Mouse (Mus musculus) G1E (cell line): Measurements from ENCODE around the gene Capn11. TPM values are rescaled to one million over a fixed set of nuclear protein-coding genes. Genes with fewer than 3 reads are reported as not detected.

Experiments used
- ATAC-seq: 2 replicates; pipeline ENCODE4 v1.8.0; 2016; ENCODE audit warnings: mild to moderate bottlenecking; ENCODE audit not compliant: insufficient number of reproducible peaks, poor library complexity, low FRiP score, severe bottlenecking; ENCODE audit errors: extremely low read depth
- DNase-seq: peaks from one replicate; pipeline ENCODE4 v3.0.0; 2012; ENCODE audit warnings: low spot score
- H3K27me3 ChIP-seq: 2 replicates; pipeline ENCODE4 v1.6.1; 2012; ENCODE audit warnings: mild to moderate bottlenecking, low read length, inconsistent platforms; ENCODE audit not compliant: insufficient read depth
- H3K36me3 ChIP-seq: replicated peaks from 2 replicates; pipeline ENCODE3; 2012; ENCODE audit warnings: mild to moderate bottlenecking, inconsistent platforms
- H3K4me1 ChIP-seq: 2 replicates; pipeline ENCODE4 v1.6.1; 2012; ENCODE audit warnings: low read depth, low read length, inconsistent platforms, mixed read lengths; ENCODE audit not compliant: insufficient read depth
- H3K4me3 ChIP-seq: 2 replicates; pipeline ENCODE4 v1.5.1; 2012; ENCODE audit warnings: low read depth, mild to moderate bottlenecking, inconsistent platforms, low read length, moderate library complexity, mixed read lengths
- H3K9me3 ChIP-seq: replicated peaks from 2 replicates; pipeline ENCODE4 v1.6.1; 2012; ENCODE audit warnings: inconsistent platforms
- CTCF ChIP-seq: IDR thresholded peaks from 2 replicates; pipeline ENCODE4 v1.5.1; 2012; ENCODE audit warnings: low read depth, low read length, inconsistent platforms, mixed read lengths
- GATA1 ChIP-seq: IDR thresholded peaks from 2 replicates; pipeline ENCODE4 v1.6.1; 2012; ENCODE audit warnings: borderline replicate concordance, low read length, inconsistent platforms, mixed read lengths
- GATA2 ChIP-seq: IDR thresholded peaks from 2 replicates; pipeline ENCODE4 v1.6.1; 2012; ENCODE audit warnings: low read depth, low read length, inconsistent platforms, borderline replicate concordance
- POLR2AphosphoS5 ChIP-seq: IDR thresholded peaks from 2 replicates; pipeline ENCODE4 v1.6.1; 2012; ENCODE audit warnings: low read depth, low read length, inconsistent platforms; ENCODE audit not compliant: insufficient replicate concordance
- TAL1 ChIP-seq: conservative IDR thresholded peaks from 2 replicates; pipeline ENCODE4 v1.6.1; 2012; ENCODE audit warnings: low read depth, low read length, inconsistent platforms, mixed read lengths
- polyA plus RNA-seq: library from polyadenylated mRNA; stranded (reverse); fragments of >175 nt; gene quantifications from 2 replicates; pipeline ENCODE4 v1.2.3, GENCODE M21; 2012
- total RNA-seq, 2 experiments: library from RNA; stranded (forward) in 1 of 2; stranded (reverse) in 1 of 2; fragments of 200-1000 nt in 1 of 2; fragments of >200 nt in 1 of 2; fragmentation: Nextera tagmentation in 1 of 2; gene quantifications; 2 replicates each; pipeline ENCODE4 v1.2.3; 2014 to 2017

Capn11 gene
- total and polyA plus RNA-seq, 3 experiments, result not detected

DNA sequence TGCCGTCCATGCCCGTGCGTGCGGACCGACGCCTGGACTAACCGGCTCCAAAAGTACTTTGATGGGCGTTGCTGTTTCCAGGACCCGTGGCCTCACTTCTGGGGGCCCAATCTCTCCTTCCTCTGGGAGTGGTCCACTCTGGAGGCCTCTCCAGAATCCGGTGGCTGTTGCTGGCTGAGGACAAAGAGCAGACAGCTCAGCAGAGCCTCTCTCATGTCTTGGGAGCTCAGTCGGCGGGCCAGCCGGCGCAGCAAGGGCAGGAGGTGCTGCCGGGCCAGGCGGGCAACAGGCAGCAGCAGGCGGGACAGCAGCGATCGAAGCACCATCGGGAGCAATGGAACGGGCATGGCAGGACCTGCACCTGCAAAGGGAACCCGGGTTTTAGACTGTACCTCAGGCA is 57.8 kb downstream of the Capn11 start:
- DNase-seq (no peak), ATAC-seq (no peak)
- Histone ChIP-seq H3K4me3 (peak overlapping the region; percentile 45; the same call in 1 of the 2 replicates), H3K4me1 (peaks cover 59% of the 10 kb centered on the region), H3K9me3 (no peaks in the 10 kb centered on the region), H3K36me3 (no peaks in the 10 kb centered on the region), H3K27me3 (peaks cover 15% of the 10 kb centered on the region)
- TF ChIP-seq POLR2AphosphoS5 (no peak), GATA1 (no peak), GATA2 (no peak), TAL1 (no peak), CTCF (no peak)

DNA sequence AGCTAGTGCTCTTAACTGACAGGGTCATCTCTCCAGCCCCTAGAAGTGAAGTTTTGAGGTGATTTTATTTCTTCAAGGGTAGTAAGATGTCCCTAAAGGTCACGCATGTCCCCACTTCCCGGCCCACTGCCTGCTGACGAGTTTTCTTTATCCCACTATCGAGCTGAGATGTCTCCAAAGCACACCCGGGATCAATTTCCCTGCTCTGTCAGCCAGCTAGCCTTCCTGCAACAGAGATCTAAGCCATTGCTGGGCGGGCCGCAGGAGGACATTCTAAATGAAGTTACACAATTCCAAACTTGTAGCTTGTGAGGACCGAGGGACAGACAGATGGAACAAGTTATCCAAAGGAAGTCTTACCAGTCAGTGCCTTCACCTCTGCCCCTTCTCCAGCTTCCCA is 58.9 kb downstream of the Capn11 start:
- no peak for DNase-seq
- ATAC-seq, result no peak
- Histone ChIP-seq H3K9me3 (no peaks in the 10 kb centered on the region), H3K27me3 (peaks cover 15% of the 10 kb centered on the region), H3K4me3 (no peak overlapping the region), H3K36me3 (no peaks in the 10 kb centered on the region), H3K4me1 (peaks cover 69% of the 10 kb centered on the region)
- TF ChIP-seq GATA1 (no peak), GATA2 (no peak), TAL1 (no peak), CTCF (no peak), POLR2AphosphoS5 (no peak)

- Histone ChIP-seq H3K9me3 (no peaks in the 10 kb centered on the region), H3K36me3 (no peaks in the 10 kb centered on the region), H3K27me3 (peaks cover 15% of the 10 kb centered on the region), H3K4me1 (peaks cover 76% of the 10 kb centered on the region), H3K4me3 (peak within 1 kb of the TSS; percentile 71)
- DNase-seq (peak; percentile 71), ATAC-seq (no peak)
- no peak for TF ChIP-seq GATA1
- TF ChIP-seq GATA2, result no peak
- TF ChIP-seq CTCF, result no peak
- no peak for TF ChIP-seq TAL1
Observed at GRCm38 (mm10) chr17:45599446-45600242, 59.5 kb downstream of the Capn11 start, which contains the start of gene Slc29a1. Slc29a1 (minus strand) TSS chr17:45599606.

DNA sequence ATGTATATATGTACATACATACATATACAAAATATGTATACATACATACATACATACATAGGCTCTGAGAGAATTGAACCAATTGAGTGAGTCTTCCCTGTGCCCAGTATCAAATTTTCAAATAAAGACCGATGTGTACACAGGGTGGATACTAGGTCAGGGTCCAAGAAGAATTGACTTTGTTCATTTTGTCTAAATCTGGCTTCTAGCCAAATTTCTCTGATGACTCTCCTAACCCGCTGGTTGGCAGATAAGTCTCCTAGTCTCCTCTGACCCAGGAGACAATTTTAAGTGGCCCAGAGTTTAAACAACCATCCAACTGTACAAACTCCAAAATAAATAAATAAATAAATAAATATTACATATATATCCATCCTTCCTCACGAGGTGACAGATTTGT is 60.2 kb downstream of the Capn11 start:
- TF ChIP-seq TAL1 (no peak), POLR2AphosphoS5 (no peak)
- no peak for ATAC-seq
- Histone ChIP-seq H3K36me3 (no peaks in the 10 kb centered on the region), H3K9me3 (no peaks in the 10 kb centered on the region), H3K27me3 (peaks cover 13% of the 10 kb centered on the region), H3K4me1 (peaks cover 80% of the 10 kb centered on the region), H3K4me3 (peak overlapping the region; percentile 71; the same call in 1 of the 2 replicates)
- no peak for DNase-seq

- peaks cover 11% of the 10 kb centered on the region for H3K27me3 ChIP-seq
- TF ChIP-seq GATA2, result no peak
- no peak for TF ChIP-seq TAL1
- no peak for TF ChIP-seq POLR2AphosphoS5
- TF ChIP-seq CTCF, result no peak
- TF ChIP-seq GATA1, result no peak
- DNase-seq (no peak), ATAC-seq (no peak)
- H3K4me1 ChIP-seq, result peaks cover 85% of the 10 kb centered on the region
- no peaks in the 10 kb centered on the region for H3K36me3 ChIP-seq
- H3K9me3 ChIP-seq, result no peaks in the 10 kb centered on the region
- H3K4me3 ChIP-seq, result no peak overlapping the region
Observed at GRCm38 (mm10) chr17:45598376-45598775, 60.7 kb downstream of the Capn11 start.

GRCm38 (mm10) chr17:45597787-45598186 is 61.3 kb downstream of the Capn11 start:
- DNase-seq (no peak), ATAC-seq (0 out of 2 replicates have a peak, but pooled peaks have one; percentile 9)
- Histone ChIP-seq H3K36me3 (peaks cover 5% of the 10 kb centered on the region), H3K27me3 (peaks cover 11% of the 10 kb centered on the region), H3K4me3 (no peak overlapping the region), H3K9me3 (no peaks in the 10 kb centered on the region), H3K4me1 (peaks cover 91% of the 10 kb centered on the region)
- no peak for TF ChIP-seq GATA2
- no peak for TF ChIP-seq GATA1
- TF ChIP-seq CTCF, result no peak
- no peak for TF ChIP-seq TAL1
- TF ChIP-seq POLR2AphosphoS5, result no peak
